Mouse (Mus musculus): ENCODE data around the gene Dapk1.

DNA sequence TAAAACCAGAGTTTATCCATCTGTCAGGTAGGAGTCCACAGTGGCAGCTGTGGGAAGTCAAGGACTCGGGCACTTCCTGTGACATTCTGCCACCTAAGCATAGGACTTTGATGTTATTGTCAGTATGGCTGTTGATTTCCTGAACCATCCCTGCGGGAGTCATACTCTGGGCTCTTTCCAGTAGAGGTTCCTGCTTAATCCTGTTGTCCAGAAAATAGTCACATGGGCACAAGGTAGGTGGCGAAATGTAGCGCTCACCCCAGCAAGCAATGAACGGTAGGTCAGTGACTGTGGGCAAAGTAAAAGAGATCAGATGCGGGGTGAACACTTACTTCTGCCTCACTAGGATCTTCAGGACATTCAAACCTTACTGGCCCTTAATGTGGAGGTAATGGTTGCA lies 66.3 kb downstream of the Dapk1 start:
- no peak for TF ChIP-seq TAL1 (IDR thresholded peaks at IDR 0.05; ENCODE audit: low read length)
- no peak for TF ChIP-seq GATA1 (IDR thresholded peaks at IDR 0.05; ENCODE audit: low read length)

Data from erythroblast, embryonic 14.5 days (primary cell).